Mouse (Mus musculus) forebrain, embryonic 14.5 days (tissue): ENCODE data around the gene Cfap58. TPM values are rescaled to one million over a fixed set of nuclear protein-coding genes. Genes with fewer than 3 reads are reported as not detected.

Experiments
- ATAC-seq: fragments of 200-750 bp; cut with Nextera tagmentation; 2 replicates; pipeline ENCODE4 v1.8.0; 2017; ENCODE audit warnings: mild to moderate bottlenecking, moderate library complexity
- DNase-seq: peaks from one replicate; pipeline ENCODE4 v3.0.0-alpha.2; 2015; ENCODE audit warnings: low spot score
- H3K27ac ChIP-seq: fragments of 300-500 bp; sonication (generic); 2 replicates; pipeline ENCODE4 v1.5.1; 2014; ENCODE audit warnings: low read depth, mild to moderate bottlenecking, control low read depth, low read length, moderate library complexity
- H3K27me3 ChIP-seq: fragments of 300-500 bp; sonication (generic); replicated peaks from 2 replicates; pipeline ENCODE4 v1.6.1; 2014; ENCODE audit warnings: low read length, control low read depth, mixed read lengths; ENCODE audit not compliant: control insufficient read depth, insufficient read depth
- H3K36me3 ChIP-seq: fragments of 300-500 bp; sonication (generic); 2 replicates; pipeline ENCODE4 v1.6.1; 2014; ENCODE audit warnings: low read length, control low read depth; ENCODE audit not compliant: control insufficient read depth, insufficient read depth
- H3K4me1 ChIP-seq: fragments of 300-500 bp; sonication (generic); 2 replicates; pipeline ENCODE4 v1.6.1; 2014; ENCODE audit warnings: antibody characterized with exemption, low read length, control low read depth; ENCODE audit not compliant: control insufficient read depth, insufficient read depth
- H3K4me2 ChIP-seq: fragments of 300-500 bp; sonication (generic); 2 replicates; pipeline ENCODE4 v1.6.1; 2014; ENCODE audit warnings: mild to moderate bottlenecking, control low read depth, low read length
- H3K4me3 ChIP-seq: fragments of 300-500 bp; sonication (generic); 2 replicates; pipeline ENCODE4 v1.5.1; 2014; ENCODE audit warnings: low read depth, low read length, control low read depth
- H3K9ac ChIP-seq: fragments of 300-500 bp; sonication (generic); 2 replicates; pipeline ENCODE4 v1.6.1; 2014; ENCODE audit warnings: mild to moderate bottlenecking, low read length, control low read depth, moderate library complexity
- H3K9me3 ChIP-seq: fragments of 300-500 bp; sonication (generic); replicated peaks from 2 replicates; pipeline ENCODE4 v1.6.1; 2016; ENCODE audit warnings: low read length, control low read depth, mixed read lengths; ENCODE audit not compliant: control insufficient read depth
- WGBS: fragments of 180-500 bp; shearing (Covaris S2); extraction: QIAGEN DNeasy Blood & Tissue Kit; methylation state at CpG from one replicate; pipeline ENCODE4 v1.1.7; 2014; 5-methylcytosine and 5-hydroxymethylcytosine counted together
- polyA plus RNA-seq: library from polyadenylated mRNA; unstranded; fragments of >200 nt; fragmentation: Nextera tagmentation; extraction: Ambion mirVana; gene quantifications from 2 replicates; pipeline ENCODE4 v1.2.1, GENCODE M21; 2014

Cfap58 gene
- polyA plus RNA-seq: 0.37 and 0.50 TPM in 2 replicates

- Histone ChIP-seq H3K27ac (peak within 1 kb of the TSS; percentile 44; the same call in 1 of the 2 replicates), H3K4me2 (peak within 1 kb of the TSS; percentile 70), H3K9ac (peak within 1 kb of the TSS; percentile 56), H3K4me3 (peak within 1 kb of the TSS; percentile 38), H3K9me3 (no peaks in the 10 kb centered on the region), H3K27me3 (no peaks in the 10 kb centered on the region), H3K36me3 (no peaks in the 10 kb centered on the region), H3K4me1 (0 out of 2 replicates have a peak, but pooled peaks cover 5% of the 10 kb centered on the region)
- WGBS: 4% methylated on average over 41 of the region's 41 CpGs
- DNase-seq (peak; percentile 88), ATAC-seq (peak; percentile 91)
Observed at GRCm38 (mm10) chr19:47937443-47938406, at the start of gene Cfap58. TSS of gene Cfap58 (plus strand) at chr19:47937675.

- no peaks in the 10 kb centered on the region for H3K36me3 ChIP-seq
- no peak overlapping the region for H3K4me2 ChIP-seq
- ATAC-seq (no peak), DNase-seq (no peak)
- H3K4me1 ChIP-seq: no peaks in the 10 kb centered on the region
- H3K9me3 ChIP-seq: no peaks in the 10 kb centered on the region
- no peak overlapping the region for H3K9ac ChIP-seq
- WGBS: 92% methylated on average over 8 of the region's 8 CpGs
- H3K27ac ChIP-seq: no peak overlapping the region
- H3K4me3 ChIP-seq: no peak overlapping the region
- no peaks in the 10 kb centered on the region for H3K27me3 ChIP-seq
Observed at GRCm38 (mm10) chr19:47888037-47888436, 49.4 kb upstream of the Cfap58 start.

GRCm38 (mm10) chr19:47890489-47891130, 46.9 kb upstream of the Cfap58 start:
- DNase-seq: no peak
- peaks cover 15% of the 10 kb centered on the region for H3K36me3 ChIP-seq
- ATAC-seq: no peak
- no peaks in the 10 kb centered on the region for H3K9me3 ChIP-seq
- no peaks in the 10 kb centered on the region for H3K4me1 ChIP-seq
- no peak overlapping the region for H3K27ac ChIP-seq
- H3K4me3 ChIP-seq: no peak overlapping the region
- no peak overlapping the region for H3K9ac ChIP-seq
- H3K27me3 ChIP-seq: no peaks in the 10 kb centered on the region
- 80% methylated on average over 10 of the region's 10 CpGs for WGBS
- no peak overlapping the region for H3K4me2 ChIP-seq

- Histone ChIP-seq H3K4me1 (no peaks in the 10 kb centered on the region), H3K4me3 (no peak overlapping the region), H3K9ac (no peak overlapping the region), H3K27me3 (no peaks in the 10 kb centered on the region), H3K4me2 (no peak overlapping the region), H3K9me3 (no peaks in the 10 kb centered on the region), H3K36me3 (peaks cover 26% of the 10 kb centered on the region), H3K27ac (no peak overlapping the region)
- 86% methylated on average over 11 of the region's 11 CpGs for WGBS
- no peak for DNase-seq
- no peak for ATAC-seq
Observed at GRCm38 (mm10) chr19:47891562-47892312, 45.7 kb upstream of the Cfap58 start.

GRCm38 (mm10) chr19:47893092-47893491, 44.4 kb upstream of the Cfap58 start:
- Histone ChIP-seq H3K9ac (no peak overlapping the region), H3K4me2 (no peak overlapping the region), H3K27ac (no peak overlapping the region), H3K27me3 (no peaks in the 10 kb centered on the region), H3K4me1 (no peaks in the 10 kb centered on the region), H3K36me3 (peaks cover 38% of the 10 kb centered on the region), H3K4me3 (no peak overlapping the region), H3K9me3 (no peaks in the 10 kb centered on the region)
- WGBS: 87% methylated on average over 6 of the region's 6 CpGs
- no peak for ATAC-seq
- no peak for DNase-seq

- no peak for ATAC-seq
- 91% methylated on average over 8 of the region's 8 CpGs for WGBS
Observed at GRCm38 (mm10) chr19:47898472-47899079, 38.9 kb upstream of the Cfap58 start.

DNA sequence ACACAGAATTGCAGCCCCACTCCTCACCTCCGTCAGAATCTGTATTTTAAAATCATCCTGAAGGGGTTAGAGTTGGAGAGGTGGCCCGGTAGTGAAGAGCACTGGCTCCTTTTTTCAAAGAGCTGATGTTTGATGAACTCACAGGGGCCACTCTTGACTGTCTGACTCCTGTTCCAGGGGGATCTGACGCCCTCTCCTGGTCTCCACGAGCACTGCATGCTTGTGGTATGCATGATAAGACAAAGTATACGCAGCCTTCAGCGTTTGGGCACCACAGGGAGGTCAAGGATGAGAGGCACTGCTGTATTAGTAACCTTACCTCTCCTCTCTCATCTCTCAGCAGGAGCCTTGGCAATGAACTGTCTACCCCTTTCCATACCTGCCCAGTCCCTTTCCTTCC, 37.5 kb upstream of the Cfap58 start:
- H3K4me3 ChIP-seq: no peak overlapping the region
- no peaks in the 10 kb centered on the region for H3K27me3 ChIP-seq
- no peak overlapping the region for H3K27ac ChIP-seq
- ATAC-seq (no peak), DNase-seq (no peak)
- H3K4me2 ChIP-seq: no peak overlapping the region
- H3K9me3 ChIP-seq: no peaks in the 10 kb centered on the region
- no peak overlapping the region for H3K9ac ChIP-seq
- peaks cover 29% of the 10 kb centered on the region for H3K36me3 ChIP-seq
- 68% methylated on average over 6 of the region's 6 CpGs for WGBS
- H3K4me1 ChIP-seq: no peaks in the 10 kb centered on the region

More at GRCm38 (mm10) chr19:47898472-47899079, 38.9 kb upstream of the Cfap58 start:
- Histone ChIP-seq H3K9ac (no peak overlapping the region), H3K36me3 (peaks cover 36% of the 10 kb centered on the region), H3K4me3 (no peak overlapping the region), H3K27me3 (no peaks in the 10 kb centered on the region), H3K27ac (no peak overlapping the region), H3K4me1 (no peaks in the 10 kb centered on the region), H3K4me2 (no peak overlapping the region), H3K9me3 (no peaks in the 10 kb centered on the region)
- DNase-seq: no peak

DNA sequence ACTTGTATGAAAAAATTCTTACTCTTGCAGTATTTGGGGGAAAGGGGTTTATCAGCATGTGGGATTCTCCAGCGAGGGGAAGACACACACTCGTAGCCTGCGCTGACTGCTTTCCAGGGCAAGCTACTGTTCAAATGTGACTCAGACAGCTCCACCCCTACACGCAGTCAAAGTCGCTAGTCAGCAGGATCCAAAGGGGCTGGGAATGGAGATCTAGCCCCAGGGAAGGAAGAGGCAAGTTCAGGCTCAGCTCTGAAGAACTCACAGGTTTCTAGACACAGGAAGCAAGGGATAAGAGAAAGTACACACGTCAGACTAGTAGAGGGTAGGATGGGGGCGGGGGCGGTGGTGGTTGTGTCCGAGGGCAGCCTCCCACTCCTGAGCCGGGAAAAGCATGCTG, 36.9 kb upstream of the Cfap58 start:
- ATAC-seq (no peak), DNase-seq (no peak)
- Histone ChIP-seq H3K4me1 (no peaks in the 10 kb centered on the region), H3K27ac (no peak overlapping the region), H3K27me3 (no peaks in the 10 kb centered on the region), H3K36me3 (peaks cover 24% of the 10 kb centered on the region), H3K4me3 (no peak overlapping the region), H3K9me3 (no peaks in the 10 kb centered on the region), H3K4me2 (no peak overlapping the region), H3K9ac (no peak overlapping the region)
- 84% methylated on average over 10 of the region's 10 CpGs for WGBS
